Mouse (Mus musculus): Measurements from ENCODE around the gene Pycr2. TPM values are rescaled to one million over a fixed set of nuclear protein-coding genes. Genes with fewer than 3 reads are reported as not detected.
"Not testable (repeated sequence)": the region's sequence is repeated elsewhere in the genome, so short reads cannot be mapped to it uniquely, and the experiment has no call there.

The Pycr2 gene
- total RNA-seq, 2 experiments from 2014 or later = 41.5 to 43.4 TPM

GRCm38 (mm10) chr1:180904815-180905080, 655 bp downstream of the Pycr2 start:
- no peak for DNase-seq (ENCODE audit: low spot score in 2 of 2)

GRCm38 (mm10) chr1:180905307-180905706, 1.2 kb downstream of the Pycr2 start:
- no peak for DNase-seq (ENCODE audit: low spot score in 2 of 2)

GRCm38 (mm10) chr1:180905876-180906275, 1.8 kb downstream of the Pycr2 start:
- DNase-seq (ENCODE audit: low spot score in 2 of 2) = no peak

- no peak for DNase-seq (ENCODE audit: low spot score in 2 of 2)
These were observed 2.5 kb downstream of the Pycr2 start for GRCm38 (mm10) chr1:180906461-180907147.

GRCm38 (mm10) chr1:180911138-180911537, 7.0 kb downstream of the Pycr2 start:
- no peak for DNase-seq (ENCODE audit: low spot score in 2 of 2)

- no peak for DNase-seq (ENCODE audit: low spot score in 2 of 2)
These were observed 7.7 kb downstream of the Pycr2 start for GRCm38 (mm10) chr1:180911653-180912287.

GRCm38 (mm10) chr1:180912792-180913191, 8.7 kb downstream of the Pycr2 start:
- no peak for DNase-seq (ENCODE audit: low spot score in 2 of 2)

- DNase-seq (ENCODE audit: low spot score in 2 of 2) = no peak
These were observed 9.7 kb downstream of the Pycr2 start for GRCm38 (mm10) chr1:180913797-180914196.

GRCm38 (mm10) chr1:180916425-180916824, 12.3 kb downstream of the Pycr2 start:
- DNase-seq (ENCODE audit: low spot score in 2 of 2) = no peak

- no peak for DNase-seq (ENCODE audit: low spot score in 2 of 2)
These were observed 13.0 kb downstream of the Pycr2 start for GRCm38 (mm10) chr1:180917053-180917452.

GRCm38 (mm10) chr1:180919686-180920085, 15.6 kb downstream of the Pycr2 start:
- DNase-seq (ENCODE audit: low spot score in 2 of 2) = no peak

GRCm38 (mm10) chr1:180922273-180923048, 18.4 kb downstream of the Pycr2 start:
- DNase-seq (ENCODE audit: low spot score in 2 of 2) = no peak

GRCm38 (mm10) chr1:180924737-180925136, 20.6 kb downstream of the Pycr2 start:
- no peak for DNase-seq (ENCODE audit: low spot score in 2 of 2)

GRCm38 (mm10) chr1:180926286-180926685, 22.2 kb downstream of the Pycr2 start:
- DNase-seq (ENCODE audit: low spot score in 2 of 2) = no peak

- DNase-seq (ENCODE audit: low spot score in 2 of 2) = no peak
These were observed 25.5 kb downstream of the Pycr2 start for GRCm38 (mm10) chr1:180929599-180929998.

- DNase-seq (ENCODE audit: low spot score in 2 of 2) = no peak
These were observed 27.0 kb downstream of the Pycr2 start for GRCm38 (mm10) chr1:180931106-180931505.

- no peak for DNase-seq (ENCODE audit: low spot score in 2 of 2)
These were observed 29.6 kb downstream of the Pycr2 start for GRCm38 (mm10) chr1:180933659-180934058.

- DNase-seq (ENCODE audit: low spot score in 2 of 2) = no peak
These were observed 30.6 kb downstream of the Pycr2 start, which contains the start of gene Lefty1 for GRCm38 (mm10) chr1:180934467-180935419. Gene Lefty1 (plus strand): TSS chr1:180935022.

- not testable (repeated sequence) for DNase-seq (ENCODE audit: low spot score in 2 of 2)
These were observed 32.7 kb downstream of the Pycr2 start for GRCm38 (mm10) chr1:180936610-180937398.

GRCm38 (mm10) chr1:180937631-180938030, 33.5 kb downstream of the Pycr2 start:
- DNase-seq (ENCODE audit: low spot score in 2 of 2) = not testable (repeated sequence)

Data from layer of hippocampus, postnatal 14 days (tissue).